Mouse (Mus musculus) megakaryocyte, embryonic 14.5 days (primary cell): ENCODE results near the gene Rbm15b.

Source experiments
- FLI1 ChIP-seq: IDR thresholded peaks from 2 replicates; pipeline ENCODE4 v1.6.1; 2012; ENCODE audit warnings: low read length, inconsistent platforms, mixed read lengths
- GATA1 ChIP-seq: IDR thresholded peaks from 3 replicates; pipeline ENCODE4 v1.6.1; 2012; ENCODE audit warnings: mixed read lengths, low read length, inconsistent platforms, borderline replicate concordance

- no peak for TF ChIP-seq GATA1
- no peak for TF ChIP-seq FLI1
Observed at GRCm38 (mm10) chr9:106858036-106858435, 29.2 kb downstream of the Rbm15b start.
